Mouse (Mus musculus) WW6 (cell line): Measurements from ENCODE around the gene Cox7a2l.

ENCODE experiments used
- DNase-seq: peaks from one replicate; pipeline ENCODE4 v3.0.0-alpha.2; 2013; ENCODE audit warnings: low read depth, low spot score

The Cox7a2l gene

DNA sequence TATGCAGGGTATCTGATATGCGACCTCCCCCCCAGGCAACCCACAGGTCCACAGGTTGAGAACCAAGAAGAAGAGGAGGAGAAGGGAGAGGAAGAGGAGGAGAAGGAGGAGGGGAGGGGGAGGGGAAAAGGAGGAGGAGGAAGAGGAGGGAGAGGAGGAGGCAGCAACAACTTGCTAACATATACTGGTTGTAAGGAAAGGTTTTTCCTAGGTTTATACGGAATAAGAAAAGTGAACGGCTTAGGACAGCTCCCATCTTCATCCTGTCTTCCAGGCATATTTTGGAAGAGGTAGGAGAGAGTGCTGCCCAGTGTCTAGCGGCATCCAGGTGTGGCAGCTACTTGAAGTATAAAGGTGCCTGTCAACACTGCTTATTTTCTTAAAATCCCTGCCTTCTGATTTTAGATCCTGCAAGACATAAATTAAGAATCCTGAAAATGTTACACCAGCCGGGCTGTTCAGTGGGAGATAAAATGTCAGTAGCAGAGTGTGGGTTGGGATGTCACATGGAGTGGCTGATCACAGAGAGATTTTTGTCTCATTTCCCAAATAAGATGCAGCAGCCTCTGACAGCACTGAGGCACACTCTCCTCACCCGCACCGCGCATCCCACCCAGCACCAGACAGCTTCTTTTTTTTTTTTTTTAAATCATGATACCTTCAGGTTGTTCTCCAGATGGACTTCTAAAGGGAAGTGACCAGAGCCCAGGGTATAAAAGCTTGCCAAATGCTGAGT is at the start of gene Cox7a2l:
Gene Cox7a2l (minus strand): TSS at position 51 of the 736 bp plus-strand sequence.
- DNase-seq, result no peak

DNA sequence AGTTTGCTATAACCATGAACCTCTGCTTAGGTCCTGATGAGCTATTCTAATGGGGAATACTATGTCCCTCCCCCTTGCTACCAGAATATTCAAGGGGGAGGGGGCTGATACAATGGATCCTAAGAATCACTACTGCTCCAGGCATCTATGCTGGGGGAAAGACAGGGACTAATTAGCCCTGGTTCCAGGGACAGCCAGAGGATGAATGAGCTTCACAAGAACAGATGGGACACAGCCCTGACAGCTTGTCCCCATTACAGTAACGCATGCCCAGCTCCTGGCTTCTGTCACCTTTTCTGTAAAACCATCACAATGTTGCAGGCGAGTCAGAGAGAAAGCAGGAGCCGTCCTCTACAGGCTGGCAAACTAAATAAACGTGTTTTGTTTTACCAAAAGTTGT is 48.4 kb upstream of the Cox7a2l start:
- DNase-seq, result no peak

DNA sequence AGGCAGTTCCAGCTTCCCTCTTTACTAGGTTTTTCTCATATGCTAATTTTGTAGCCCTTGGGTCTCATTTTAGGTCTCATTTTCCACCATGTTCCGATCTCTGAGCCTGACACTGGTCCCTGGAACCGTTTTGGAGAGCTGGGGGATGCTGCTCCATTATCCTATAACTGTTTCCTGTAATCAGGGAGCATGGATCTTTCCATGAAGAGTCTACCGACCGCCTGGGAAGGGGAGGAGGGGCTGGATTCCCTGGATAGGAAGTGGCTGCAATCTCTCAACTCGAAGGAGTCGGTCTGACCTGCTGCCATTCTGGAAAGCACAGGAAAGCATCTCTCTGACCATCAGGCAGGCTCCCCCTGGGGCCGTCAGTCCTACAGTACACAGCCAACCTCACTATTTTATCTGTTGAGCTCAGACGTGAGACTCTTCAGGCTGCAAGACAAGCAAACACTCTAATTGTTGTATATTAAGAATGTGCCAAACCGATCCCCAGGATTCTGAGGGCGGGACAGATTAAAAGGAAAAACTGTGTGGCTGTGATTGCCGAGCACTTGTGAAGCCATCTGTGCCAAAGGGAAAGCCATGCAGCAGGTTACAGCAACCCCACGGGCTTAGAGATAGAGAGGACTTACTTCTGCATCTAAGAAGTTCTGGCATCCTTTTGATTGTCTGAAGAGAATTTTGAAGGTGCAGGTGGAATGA is 47.1 kb upstream of the Cox7a2l start:
- no peak for DNase-seq

DNA sequence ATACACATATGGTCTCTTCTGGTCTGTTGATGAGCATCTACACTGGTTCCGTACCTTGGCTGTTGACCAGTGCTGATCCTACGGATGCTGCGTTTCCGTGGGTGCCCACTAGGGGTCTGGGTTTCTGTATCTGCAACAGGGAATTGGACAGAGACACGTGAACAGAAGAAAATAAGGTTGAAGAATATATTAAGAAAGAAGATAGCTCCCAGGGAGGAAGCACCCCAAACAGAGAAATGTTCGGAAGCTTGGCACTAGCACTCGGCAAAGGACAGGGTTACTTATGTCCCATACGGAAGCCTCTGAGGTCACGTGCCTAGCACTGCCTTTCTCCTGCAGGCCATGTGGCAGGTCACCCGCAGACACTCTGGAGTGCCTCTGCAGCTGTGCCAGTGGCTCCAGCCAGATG is 46.6 kb upstream of the Cox7a2l start:
- DNase-seq, result no peak

DNA sequence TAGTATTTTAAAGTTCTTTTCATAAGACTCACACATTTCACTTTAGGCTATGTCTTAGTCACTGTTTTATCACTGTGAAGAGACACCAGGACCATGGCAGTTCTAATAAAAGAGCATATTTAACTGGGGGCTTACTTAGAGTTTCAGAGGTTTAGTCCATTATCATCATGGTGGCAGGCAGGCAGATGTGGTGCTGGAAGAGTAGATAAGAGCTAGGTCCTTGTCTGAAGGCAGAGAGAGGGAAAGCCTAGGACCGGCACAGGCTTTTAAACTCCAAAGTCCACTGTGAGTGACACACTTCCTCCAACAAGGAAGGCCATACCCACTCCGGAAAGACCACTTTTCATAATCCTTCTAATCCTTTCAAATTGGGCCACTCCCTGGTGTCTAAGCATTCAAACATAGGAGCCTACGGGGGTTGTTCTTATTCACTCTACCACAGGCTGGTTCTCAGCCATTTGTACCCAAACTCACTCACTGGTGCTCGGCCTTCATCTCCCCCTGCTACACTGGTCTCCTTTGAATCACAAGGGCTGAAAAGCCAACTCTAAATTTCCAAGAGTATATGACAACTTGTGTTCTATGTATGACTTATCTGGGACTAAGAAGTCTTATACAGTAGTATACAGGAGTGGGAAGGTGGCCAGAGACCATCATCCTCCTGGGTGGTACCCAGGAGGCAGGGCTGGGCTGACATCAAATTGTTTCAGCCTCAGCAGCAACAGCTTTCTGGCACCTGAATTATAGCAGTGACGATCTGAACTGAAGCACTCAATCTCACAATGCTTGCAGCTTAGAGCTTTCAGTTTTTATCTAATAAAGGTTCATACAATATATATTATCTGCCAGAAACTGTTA is 45.3 kb upstream of the Cox7a2l start:
- no peak for DNase-seq

DNA sequence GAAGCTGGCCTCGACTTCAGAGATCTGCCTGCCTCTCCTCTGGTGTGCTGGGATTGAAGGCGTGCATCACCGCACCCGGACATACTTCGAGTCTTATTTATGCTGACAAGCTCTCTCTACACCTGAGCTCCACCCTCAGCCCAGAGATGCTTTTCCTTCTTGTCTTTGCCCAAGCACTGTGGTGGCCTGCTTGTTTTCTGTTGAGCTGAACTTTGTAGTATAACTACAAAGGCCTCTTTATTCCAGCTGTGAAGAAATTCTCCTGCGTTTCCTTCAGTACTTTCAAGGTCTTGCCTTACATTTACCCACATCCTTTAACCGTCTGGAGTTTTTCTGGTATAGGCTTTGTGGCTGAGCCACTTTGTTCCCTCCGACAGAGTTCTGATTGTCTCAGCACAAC is 42.0 kb upstream of the Cox7a2l start:
- no peak for DNase-seq

DNA sequence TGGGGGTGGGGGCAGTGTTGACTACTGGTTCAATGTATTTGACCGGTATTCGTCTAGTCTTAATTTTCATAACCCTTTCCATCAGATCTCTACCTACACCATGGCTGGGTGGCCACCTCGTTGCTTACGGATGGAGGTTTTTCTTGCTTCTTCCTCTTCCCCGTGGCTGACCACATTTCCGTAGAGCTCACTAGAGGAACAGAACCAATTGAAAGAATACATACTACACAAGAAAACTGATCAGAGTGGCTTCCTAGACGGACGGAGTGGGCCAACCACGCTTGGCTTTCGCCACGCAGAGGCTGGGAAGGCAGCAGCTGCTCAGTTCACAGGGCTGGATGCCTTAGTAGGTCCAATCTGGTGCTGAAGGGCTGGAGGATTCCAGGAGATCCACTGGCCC is 38.7 kb upstream of the Cox7a2l start:
- no peak for DNase-seq

DNA sequence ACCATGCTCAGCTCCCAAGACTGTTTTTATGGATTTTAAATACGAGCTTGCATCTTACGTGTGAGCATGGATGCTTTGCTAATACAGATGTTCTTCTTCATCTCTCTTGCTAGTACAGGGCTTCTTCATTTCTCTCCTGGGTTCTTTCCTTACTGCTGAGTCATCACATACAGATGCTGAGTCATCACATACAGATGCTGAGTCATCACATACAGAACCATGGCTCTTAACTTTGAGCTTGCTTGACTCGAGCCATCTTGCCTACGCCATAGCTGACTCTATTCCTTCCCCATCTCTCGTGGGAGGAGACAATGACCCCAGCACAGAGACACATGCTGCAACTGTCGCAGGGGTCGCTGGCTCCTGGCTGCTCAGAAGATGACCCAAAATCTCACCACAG is 37.9 kb upstream of the Cox7a2l start:
- no peak for DNase-seq

DNA sequence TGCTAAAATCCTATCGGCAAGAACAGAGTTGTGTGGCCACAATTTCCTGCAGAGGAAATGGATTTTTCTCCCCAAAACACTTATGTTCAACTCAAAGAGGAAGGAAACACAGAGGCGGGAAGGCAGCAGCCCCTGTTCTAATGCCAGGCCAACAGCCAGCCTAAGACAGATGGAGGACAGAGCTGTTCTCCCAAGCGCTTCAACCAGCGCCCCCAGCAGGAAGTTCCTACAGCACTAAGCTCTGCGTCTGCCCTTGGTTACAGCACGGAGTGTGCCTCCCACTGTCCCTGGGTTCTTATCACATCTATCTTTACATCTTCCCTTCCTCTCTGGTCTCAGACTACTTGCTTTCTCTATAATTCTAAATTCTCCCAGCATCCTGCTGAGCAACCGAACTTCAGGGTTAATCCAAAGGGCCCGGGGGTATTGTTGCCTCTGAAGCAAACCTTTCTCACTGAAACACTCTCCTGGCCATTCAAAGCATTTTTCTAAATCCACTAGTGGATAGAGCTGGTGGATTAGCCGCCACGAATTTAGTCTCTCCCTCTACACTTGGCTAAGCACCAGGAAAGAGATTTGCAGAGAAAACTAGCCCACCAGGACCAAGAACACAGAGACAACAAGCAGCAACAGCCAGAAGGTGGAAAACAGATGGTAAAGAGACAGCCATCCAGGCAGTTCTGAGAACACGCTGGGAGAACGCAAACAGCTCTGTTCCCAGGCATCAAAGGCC is 31.5 kb upstream of the Cox7a2l start:
- DNase-seq, result no peak

DNA sequence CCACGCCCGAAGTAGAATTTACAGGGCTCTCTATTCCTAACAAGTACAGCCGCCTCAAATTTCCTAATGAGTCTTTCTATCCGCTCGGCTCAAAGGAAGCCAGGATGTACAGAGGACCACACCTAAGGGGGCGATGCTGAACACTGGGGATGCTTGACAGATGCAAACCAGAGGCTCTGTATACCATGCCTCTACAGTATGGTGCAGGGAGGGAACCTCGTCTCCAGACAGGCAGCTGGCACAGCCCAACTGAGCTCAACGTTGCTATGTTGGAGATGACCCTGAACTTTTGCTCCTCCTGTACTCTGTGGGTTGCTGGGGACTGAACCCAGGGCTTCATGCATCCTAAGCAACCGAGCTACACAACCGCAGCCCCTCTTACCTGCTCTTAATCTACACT is 30.0 kb upstream of the Cox7a2l start:
- DNase-seq, result no peak

DNA sequence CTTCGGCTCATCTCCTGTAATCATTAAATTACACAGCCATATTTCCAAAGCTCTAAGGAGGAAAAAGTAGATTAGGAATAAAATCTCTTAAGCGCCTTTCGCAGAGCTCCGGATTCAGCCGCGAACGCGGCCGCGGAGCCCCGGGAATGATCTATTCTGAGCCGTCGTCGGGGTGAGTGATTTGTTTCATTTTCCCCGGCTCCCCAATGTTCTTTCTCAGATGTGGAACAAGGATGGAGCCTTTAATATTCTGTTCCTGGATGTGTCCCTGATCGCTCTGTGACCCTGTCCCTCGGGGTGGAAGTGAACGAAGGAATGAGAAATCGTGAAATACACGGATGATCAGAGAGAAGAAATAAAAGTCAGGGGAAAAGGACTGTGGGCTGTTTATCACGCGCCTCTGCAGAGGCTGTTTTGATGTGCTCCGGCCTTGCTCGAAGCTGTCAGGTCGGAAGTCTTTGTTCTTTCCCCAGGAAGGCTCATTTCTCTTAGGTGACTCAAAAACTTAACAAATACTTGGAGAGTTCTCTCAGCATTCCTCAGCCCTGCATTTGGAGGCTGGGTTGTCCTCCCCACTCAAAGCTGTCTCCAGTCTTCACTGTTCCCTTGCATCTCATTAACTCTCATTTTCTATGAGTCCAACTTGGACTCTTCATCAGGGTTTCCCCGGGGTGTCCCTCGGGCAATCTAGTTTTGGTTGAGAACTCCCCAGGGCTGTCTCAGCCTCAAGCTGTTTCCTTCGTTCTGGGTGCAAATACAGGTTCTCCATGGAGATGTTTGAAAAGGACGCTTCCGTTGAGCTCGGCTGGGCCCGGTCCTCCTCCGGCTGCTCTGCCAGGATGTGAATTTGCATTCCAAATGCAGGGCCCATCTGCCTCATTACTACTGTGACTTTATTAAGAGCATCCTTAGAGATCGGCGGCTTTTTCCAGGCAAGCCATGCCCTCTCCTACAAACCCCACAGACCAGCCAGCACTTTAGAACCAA is 28.9 kb upstream of the Cox7a2l start:
- DNase-seq, result no peak

DNA sequence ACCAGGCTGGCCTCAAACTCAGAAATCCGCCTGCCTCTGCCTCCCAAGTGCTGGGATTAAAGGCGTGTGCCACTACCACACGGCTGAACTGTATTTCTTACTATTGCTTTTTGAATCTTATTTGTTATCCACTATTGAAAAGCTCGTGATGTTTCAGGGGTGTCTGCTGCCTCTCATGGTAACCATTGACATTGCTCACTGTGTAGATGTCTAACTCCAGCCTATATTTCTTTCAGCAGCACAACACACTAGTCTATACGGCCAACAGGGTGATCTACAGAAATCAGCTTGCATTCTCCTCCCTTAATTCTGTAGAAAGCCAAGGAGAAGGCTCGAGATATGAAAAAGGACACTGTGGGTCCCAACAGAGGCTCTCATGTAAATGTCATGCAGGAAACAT is 28.1 kb upstream of the Cox7a2l start:
- DNase-seq, result no peak

DNA sequence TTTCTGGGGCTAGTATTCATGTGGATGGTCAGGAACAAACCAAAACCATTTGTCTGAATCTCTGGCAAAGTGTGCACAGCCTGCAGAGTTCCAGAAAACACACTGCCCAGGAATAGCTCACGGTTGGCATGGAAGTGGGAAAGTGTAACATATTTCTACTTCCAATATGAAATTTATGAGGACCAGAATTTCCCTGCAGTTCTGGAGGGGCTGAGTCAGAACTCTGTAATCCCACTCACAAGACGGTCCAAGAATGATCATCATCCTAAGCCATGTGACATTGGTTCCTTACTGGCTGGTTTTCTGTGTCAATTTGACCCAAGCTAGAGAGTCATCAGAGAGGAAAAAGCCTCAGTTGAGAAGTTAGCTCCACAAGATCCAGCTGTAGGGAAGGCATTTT is 25.3 kb upstream of the Cox7a2l start:
- no peak for DNase-seq

DNA sequence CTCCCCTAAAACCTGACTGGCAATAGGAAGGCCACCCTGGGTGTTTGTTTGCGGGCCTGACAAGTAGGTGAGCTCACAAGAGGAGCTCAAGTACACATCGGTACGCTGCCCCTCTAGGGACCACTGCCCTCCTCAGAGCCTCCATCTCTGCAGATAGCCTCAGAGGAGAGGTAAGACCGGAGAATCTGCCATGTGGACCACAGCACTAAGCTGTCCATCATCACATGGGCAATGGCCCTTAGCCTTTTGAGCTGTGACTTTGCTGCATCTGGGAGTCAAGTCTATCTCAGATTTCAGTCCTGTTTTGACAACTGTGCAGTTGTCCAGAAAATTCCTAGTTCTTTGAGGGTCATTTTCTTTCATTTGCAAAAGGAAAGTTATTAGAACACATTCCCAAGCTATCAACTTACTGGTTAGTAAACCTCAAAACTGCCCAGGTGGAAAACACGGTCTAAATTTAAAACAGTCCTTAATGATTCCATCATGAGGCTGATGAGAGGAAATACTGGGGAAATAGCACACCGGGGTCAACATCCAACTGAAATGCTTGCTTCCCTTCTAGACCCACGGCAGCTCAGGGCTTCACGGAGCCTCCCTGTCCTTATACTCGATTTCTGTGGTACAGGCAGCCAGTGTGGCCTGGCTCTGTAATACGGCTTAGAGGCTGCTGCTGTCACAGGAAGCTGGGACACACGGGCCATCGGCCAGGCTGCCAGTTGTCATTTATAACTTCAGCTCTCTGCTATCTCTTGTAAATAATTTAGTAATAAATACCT is 22.3 kb upstream of the Cox7a2l start:
- no peak for DNase-seq

DNA sequence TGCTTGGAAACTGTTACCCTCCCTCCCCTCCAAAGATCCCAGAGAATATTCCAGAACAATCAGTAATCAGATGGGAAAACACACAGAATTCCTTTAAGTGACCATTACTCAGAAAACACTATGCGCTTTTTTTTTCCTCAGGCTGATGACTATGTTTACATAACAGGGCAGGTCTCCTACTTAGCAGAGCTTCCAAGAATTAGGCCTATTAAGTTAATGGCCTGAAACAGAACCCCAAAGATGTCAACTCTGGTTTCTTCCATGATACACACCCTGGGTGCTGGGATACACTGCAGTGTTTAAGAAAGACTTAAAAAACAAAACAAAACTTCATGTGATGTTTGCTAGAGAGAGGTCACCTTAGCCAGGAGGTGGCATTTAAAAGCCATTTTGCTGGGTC is 21.6 kb upstream of the Cox7a2l start:
- DNase-seq, result no peak

DNA sequence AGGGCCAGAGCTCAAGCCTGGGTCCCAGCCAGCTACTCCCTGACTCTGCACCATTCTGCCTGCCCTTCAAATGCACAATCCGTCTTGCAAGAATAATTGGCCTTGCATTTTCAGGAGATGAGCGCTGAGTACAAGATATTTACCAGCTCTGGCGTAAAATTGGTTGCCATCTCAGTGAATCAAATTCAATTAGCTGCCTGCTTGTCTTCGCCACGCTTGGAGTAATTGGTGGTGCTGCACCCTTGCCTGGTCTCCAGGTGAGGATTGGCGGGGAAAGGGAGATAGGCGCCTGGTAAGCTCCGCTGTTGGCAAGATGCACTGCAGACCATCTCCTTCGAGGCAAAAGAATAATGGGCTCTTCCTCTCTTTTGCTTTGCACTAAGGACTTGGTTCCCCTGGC is 21.0 kb upstream of the Cox7a2l start:
- DNase-seq, result no peak

DNA sequence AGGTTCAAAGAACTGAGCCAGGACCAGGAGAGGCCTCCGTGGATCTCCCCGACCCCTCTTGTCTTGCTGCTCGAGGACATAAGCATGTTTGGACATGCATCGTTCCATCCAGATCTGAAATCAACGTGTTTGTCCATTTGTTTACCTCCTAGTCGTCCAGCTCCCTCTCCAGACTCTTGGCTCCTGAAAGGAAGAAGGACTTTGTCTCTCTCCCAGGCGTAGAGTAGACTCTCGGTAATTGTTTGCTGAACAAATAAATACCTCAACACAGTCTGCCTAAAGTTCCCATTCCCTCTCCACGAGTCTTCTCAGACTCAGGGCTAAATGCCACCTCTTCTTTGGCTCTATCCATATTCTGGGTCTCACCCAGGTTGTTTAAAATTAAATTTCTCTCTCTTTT is 16.0 kb upstream of the Cox7a2l start:
- DNase-seq, result no peak

DNA sequence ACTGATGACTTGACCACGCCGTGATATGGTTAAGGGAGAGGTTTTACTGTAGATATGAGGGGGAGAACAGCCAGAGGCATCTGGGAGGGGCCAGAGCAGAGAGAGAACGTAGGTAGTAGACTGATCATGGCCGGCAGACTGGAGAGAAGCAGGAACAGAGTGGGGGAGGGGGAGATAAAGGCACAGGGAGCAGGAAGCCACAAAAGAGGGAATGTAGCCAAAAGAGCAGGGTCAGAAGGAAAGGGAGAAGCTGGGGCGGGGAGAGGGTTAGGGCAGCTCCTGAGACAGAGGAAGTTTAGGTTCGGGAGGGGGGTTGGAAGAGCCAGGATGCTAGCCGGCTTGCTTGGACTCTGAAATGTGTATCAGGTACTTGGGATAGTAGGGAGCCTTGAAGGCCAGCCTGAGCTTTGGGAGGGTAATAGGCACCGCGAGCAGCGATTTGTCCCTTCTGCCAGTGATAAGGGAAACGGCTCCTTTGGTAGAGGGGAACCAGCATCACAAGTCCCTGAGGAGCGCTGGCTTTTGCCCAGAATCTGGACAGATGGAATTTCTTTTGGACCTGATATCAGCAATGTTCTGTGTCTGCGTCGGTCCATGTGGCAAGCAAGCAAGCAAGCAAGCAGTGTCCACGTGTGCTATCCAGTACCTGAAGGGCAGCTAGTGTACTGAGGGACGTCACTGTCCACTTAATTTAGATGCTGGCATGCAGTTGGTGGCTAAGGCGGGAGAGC is 10.7 kb upstream of the Cox7a2l start:
- no peak for DNase-seq
